Mouse (Mus musculus) embryo, embryonic 9.5 days (tissue): Measurements from ENCODE around the gene Exoc3.

Source experiments
- DNase-seq: peaks from one replicate; pipeline ENCODE4 v3.0.0-alpha.2; 2017; ENCODE audit errors: extremely low spot score

The Exoc3 gene

GRCm38 (mm10) chr13:74208317-74208985, at the start of gene Exoc3:
Gene Exoc3 (minus strand): TSS chr13:74208732.
- peak; percentile 87 for DNase-seq

- DNase-seq: no peak
Measured at GRCm38 (mm10) chr13:74246494-74246893, 38.0 kb upstream of the Exoc3 start.

DNA sequence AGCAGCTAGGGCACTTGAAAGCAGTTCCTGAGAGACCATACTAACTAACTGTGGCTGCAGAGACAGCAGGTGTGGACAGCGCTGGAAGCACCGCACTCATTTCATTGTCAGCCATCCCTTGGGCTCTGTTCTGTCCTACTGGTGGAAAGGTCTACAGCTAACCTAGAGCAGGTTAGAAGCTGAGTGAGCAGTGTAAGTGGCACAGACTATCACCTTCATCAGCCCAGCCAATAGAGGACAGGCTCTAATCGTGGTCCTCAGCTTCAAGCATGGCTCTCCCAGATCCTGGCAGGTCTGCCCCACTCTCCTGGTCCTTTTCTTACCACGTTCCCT, 37.3 kb upstream of the Exoc3 start:
- DNase-seq: no peak

DNA sequence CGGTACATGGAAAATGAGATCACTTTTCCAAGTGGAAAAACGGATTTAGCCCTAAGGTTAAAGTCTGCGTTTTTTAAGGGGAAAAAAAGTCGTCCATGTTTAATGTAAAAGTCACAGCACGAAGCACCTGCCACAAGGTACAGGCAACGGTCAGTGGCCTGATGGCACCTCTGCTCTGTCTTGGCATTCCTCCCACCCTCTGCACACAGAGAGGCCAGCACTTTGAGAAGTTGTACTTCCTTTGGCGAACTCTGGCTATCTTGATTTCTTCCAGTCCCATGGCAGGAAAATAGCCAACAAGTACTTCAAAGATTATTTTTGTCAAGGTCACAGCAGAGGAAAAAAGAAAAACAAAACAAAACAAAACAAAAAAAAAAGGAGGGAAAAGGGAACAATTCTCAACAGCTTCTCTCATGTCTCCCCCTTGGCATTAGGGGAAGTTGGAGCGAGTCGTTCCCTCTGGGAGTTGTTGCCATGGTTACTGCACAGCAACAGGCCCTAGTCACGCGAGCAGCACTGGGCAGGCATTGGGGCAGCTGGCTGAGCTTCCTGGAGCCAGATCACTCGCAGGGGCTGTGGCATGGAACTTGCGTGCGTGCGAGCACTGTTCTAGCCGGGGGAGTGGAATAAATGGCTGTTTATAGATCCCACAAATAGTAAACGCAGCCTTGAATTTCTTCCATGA, 36.8 kb upstream of the Exoc3 start:
- DNase-seq: peak; percentile 75

DNA sequence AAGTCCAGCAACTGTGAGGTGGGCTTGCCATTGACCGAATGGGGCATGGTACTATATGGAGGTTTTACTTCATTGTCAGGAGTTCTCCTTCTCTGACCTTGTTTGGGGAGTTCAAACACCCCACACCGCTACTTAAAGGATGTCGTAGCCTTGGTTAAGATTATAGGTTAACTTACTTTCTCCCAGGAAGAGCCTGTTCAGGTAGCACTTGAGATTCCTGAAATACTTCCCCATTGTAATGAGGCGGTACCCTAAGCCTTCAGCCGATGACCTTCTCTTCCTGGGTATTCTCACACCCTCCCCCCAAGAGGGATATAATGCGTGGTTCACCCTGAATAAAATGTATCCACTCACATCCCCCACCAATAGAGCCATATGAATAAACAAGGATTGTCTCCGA, 29.0 kb upstream of the Exoc3 start:
- no peak for DNase-seq

DNA sequence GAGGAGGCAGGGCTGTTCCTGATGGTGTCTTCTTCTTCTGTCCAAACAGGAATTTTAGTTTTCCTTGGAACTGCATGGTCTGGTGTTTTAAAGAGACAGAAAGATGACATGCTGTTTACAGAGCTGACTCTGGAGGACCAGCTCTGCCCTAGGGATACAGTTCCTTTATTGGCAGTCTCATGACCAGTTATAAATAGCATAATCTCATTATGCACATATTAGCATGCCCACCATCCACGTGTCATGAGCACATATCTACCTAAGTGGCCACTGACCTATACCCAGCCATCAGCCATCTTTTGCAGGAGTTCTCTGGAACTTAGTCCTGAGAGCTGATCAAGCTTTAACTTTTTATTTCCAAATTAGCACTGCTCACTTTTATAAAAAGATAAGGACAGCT, 12.1 kb upstream of the Exoc3 start:
- no peak for DNase-seq

DNA sequence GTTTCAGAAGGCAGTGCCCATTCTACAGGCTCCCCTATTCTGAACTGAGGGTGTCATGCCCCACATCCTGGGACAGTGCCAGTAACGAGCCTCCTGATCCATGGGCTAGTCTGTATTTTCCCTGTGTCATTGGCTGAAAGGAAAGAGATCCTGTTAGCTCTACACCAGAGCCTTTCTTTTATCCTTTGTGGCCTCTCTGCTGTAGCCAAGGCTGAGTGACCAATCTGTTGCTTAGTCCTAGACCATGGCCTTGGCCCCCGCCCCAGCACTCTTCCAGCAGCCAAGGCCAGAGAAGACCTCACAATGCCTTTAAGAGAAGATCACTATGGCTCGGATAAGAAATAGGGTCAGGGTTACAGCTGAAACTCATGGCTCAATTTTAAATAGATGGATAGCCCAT, 9.9 kb upstream of the Exoc3 start:
- no peak for DNase-seq

DNA sequence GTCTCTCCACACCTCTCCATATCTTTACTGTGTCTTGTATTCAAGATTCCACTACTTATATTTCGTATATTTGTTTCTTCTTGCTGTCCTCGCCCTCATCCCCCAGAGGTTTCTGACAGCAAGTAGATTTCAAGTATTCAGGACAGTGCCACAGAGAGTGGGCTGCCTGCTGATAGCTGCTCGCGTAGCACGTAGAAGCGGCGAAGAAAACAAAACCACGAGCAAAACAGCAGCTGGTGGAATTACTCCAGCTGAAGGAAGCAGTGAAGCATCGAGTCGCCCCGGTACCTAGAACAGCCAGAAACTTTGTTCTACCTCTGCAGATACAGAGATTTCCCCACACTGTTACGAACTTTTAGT, 434 bp upstream of the Exoc3 start:
- no peak for DNase-seq

GRCm38 (mm10) chr13:74196451-74196850, 12.1 kb downstream of the Exoc3 start:
- no peak for DNase-seq

- no peak for DNase-seq
Measured at GRCm38 (mm10) chr13:74192613-74193012, 15.9 kb downstream of the Exoc3 start.

- no peak for DNase-seq
Measured at GRCm38 (mm10) chr13:74183011-74183695, 25.4 kb downstream of the Exoc3 start.

GRCm38 (mm10) chr13:74172036-74172435, 36.5 kb downstream of the Exoc3 start:
- DNase-seq: no peak

- no peak for DNase-seq
Measured at GRCm38 (mm10) chr13:74169446-74170164, 38.9 kb downstream of the Exoc3 start.

- no peak for DNase-seq
Measured at GRCm38 (mm10) chr13:74167492-74167891, 41.0 kb downstream of the Exoc3 start.

DNA sequence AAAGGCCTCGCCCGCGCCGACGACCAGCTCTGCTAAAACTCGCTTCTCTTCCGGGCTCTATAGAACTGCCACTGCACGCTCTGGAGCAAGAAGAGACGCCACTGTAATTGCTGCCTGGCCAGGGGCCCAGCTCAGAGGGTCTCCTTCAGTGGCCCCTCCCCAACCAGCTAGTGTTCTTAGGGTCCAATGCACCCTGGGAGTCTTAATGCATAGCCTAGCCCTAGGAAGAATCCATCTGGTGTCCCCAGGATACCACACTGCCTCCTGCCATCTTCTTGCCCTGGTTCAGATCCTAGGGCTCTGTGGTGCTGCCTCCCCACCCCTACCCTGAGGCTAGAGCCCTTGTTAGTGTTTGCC, 41.5 kb downstream of the Exoc3 start:
- no peak for DNase-seq

GRCm38 (mm10) chr13:74166348-74167056, 42.0 kb downstream of the Exoc3 start:
- DNase-seq: peak; percentile 43

- DNase-seq: no peak
Measured at GRCm38 (mm10) chr13:74147327-74147726, 61.2 kb downstream of the Exoc3 start.

- DNase-seq: no peak
Measured at GRCm38 (mm10) chr13:74145983-74146622, 62.4 kb downstream of the Exoc3 start.

DNA sequence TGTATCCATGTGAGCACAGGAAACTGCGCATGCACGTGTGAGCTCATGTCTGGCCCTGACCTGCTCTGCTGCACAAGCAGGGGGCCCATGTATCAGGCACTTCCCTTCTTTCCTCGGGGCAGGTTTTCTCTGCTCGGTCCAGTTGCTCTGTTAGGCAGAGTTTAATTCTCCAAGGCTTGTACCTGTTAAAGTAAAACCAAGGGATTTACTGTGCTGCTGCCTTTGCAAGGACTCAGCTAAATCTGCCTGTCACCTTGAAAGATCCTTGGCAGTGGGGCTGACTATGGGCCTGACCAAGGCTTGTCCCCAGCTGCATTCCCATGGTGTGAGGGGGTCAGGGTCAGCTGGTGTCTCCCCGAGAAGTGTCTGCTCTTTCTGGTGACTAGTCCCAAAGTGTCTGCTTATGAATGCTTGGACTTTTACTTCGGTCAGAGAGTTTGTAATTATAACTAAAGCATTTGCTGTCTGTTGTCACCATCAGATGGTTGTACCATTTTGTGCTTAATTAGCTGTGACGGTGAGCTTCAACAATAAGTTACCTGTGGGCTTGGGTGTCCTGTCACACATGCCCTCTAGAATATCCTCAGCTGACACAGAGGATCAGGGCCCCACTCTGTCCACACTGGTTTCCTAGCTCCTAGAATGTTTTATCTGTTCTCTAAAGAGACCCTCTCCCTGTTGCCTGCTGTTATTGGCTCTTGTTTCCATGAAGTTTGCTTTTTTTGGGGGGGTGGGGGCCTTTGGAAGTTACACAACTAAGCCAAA, 64.2 kb downstream of the Exoc3 start:
- DNase-seq: no peak

DNA sequence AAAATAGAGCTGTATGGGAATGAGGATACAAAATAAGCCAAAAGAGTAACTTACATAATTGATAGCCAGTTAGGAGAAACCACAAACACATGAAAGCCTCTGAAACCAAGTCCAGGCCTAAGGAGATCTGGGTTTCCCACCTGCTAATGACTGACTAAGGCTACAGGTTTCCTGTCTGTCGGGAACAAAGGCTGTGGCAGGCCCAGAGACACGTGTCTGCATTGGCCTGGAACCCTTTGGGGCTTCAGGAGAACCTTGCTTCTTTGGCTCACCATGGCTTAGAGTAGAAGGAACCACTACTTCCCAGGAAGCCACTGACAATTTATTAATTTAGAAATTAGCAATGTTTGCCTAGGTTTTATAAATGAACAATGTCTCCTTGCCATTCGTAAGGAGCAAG, 65.2 kb downstream of the Exoc3 start:
- DNase-seq: no peak

GRCm38 (mm10) chr13:74140793-74141192, 67.7 kb downstream of the Exoc3 start:
- DNase-seq: no peak
